Mouse (Mus musculus) adrenal gland, adult 8-10 months (tissue): ENCODE measurements around the gene Tent5b. TPM values are rescaled to one million over a fixed set of nuclear protein-coding genes. Genes with fewer than 3 reads are reported as not detected.

ENCODE experiments used
- DNase-seq: peaks from one replicate; pipeline ENCODE4 v3.0.0; 2022
- total RNA-seq, 4 experiments: library from RNA; stranded (reverse); gene quantifications; 2 replicates each; pipeline ENCODE4 v1.2.4; 2022

Gene Tent5b
- total RNA-seq, result 10 to 100 TPM in 2 of 4 experiments, 1 to 10 TPM in 2; 1.1 to 14.5 (median 6.0) TPM

DNA sequence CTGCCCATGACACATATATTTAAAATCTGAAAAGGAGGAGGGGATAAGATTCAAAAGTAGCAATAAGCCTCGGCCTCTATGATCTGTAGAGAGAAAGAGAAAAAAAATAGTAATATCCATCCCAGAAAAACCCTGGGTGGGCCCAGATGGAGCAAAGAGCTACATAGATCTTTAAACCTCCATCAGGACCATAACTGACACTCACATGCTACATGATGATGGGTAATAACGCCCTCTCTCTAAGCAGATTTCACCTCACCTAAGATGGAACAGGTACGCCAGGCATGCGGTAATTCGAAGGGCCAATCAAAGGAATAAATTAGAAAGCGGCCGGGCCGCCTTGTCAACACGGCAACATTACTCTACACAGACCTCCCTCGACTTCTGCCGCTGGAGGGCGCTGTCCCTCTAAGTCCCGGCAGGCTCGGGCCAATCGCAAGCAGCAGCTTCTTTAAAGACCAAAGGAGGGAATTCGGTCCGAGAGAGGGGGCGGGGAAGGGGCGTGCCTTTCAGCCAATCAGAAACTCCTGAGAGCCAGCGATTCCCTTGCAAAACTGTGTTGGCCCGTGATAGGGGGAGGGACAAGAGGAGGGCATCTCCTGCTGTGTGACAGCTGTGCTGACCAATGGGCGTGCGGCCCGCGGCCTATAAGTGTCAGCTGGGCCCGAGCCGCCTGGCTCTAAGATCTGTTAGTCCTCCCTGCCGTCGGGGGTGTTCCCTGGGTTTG lies at the start of gene Tent5b:
Gene Tent5b, plus strand, starts transcription at position 675 of the 727 bp plus-strand sequence.
- DNase-seq, result peak; percentile 99

DNA sequence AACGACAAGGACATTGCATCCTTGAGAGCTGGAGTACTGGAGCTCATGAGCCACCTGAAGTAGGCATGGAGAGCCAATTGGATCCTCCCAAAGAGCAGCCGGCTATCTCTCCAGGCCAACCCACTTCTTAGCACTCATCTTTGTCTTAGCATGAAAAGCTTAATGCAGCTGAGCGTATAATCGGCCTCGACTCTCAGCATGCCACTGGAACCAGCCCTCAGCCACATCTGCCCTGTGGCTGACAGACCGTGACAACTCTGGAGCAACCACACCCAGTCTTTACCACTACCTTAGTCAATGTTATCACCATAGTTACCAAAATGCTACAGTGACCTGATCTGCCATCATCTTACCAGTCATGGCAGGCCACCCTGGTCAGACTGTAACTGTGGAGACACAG lies 48.4 kb upstream of the Tent5b start:
- no peak for DNase-seq

DNA sequence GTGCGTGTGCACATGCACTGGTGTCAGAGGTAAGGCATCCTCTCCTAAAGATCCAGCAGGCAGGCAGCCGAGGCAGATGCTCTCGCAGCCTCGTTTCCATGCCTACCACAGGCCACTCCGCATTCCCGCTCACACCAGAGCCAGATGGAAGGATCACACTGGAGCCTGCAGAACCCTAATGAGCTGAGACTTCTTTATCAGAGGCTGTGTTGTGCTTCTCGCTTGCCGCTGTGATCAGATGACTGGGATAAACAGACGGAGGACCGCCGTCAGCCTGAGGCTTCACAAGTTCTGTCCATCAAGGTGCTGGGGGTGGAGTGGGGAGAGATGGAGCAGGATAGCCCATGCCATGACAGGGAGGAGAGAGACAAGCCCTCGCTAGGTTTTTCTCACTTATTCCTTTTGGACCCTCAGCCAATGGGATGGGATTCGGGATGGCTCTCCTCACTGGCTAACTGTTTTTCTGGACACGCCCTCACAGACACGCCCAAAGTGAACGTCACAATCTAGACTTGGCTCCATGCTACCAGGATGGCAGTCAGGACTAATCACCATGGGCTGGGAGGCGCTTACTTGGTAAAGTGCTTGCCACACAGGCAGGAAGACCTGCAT lies 47.3 kb upstream of the Tent5b start:
- DNase-seq, result no peak

DNA sequence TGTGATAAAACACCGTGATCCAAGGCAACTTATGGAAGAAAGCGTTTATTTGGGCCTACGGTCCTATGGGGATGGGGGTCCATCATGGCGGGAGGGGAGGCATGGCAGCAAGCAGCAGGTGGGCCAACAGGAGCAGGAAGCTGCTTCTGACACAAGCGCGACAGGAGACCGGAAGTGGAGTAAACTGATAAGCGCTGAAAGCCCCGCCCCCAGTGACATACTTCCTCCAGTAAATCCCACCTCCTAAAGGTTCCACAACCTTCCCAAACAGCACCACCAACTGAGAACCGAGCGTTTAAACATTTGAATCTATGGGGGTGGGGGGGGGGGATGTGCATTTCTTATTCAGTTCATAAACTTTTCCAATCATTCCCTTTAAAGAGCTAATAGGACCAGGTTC lies 44.0 kb upstream of the Tent5b start:
- DNase-seq, result no peak

DNA sequence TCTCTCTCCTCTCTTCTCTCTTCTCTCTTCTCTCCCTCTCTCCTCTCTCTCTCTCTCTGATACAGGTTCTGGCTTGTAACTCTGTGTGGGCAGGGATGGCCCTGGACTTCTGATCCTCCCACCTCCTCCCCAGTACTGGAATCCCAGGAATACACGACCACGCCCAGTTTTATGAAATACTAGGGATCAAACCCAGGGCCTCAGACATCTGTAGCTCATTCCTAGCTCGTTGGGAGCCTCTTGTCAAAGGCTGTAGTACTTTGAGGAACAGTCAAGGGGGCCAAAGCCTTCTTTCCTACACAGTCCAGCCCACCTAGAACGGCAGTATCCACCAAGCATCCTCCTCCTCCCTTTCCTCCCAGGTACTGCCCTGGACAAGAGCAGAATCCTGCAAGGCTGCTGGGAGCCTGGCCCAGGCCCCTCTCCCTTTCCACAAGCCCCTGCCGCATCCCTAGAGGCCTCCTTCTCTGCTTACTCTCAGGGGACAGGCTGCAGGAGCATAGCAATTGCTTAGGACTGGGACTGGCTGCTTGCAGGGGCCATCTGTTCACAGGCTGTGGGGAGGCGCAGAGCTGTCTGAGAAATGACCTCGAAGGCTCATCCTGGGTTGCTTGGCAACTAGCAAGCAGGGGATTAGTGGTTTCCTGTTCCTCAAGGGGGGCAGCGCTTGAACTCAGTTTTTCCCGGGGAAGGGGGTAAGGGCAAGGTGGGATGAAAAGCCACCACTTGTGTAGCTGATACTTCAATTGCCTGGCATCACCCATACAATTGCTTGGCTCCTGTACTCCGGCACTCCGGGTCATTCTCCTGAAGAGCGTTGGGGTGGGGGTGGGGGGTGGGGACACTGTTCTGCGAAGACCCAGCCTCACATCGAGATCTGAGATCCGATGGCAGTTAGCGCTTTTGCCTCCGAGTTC lies 40.2 kb upstream of the Tent5b start:
- DNase-seq, result no peak

DNA sequence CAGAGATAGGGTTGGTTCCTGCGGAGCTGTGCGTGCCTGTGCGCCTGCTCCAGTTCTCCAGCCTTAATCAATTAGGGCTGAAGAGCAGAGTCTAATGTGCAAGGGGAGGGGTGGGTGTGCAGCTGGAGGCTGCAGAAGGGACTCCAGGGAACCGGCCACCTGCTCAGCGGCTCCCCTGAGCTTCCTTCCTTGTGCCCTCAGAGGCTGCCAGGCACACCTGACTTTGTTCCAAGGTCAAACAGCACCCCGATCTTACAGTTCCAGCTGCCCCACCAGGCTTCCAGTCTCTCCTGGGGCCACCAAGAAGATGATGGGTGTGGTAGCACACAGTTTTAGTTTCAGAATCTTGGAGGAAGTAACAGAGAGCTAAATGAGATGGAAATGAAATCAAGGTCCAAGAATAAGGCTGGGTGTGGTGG lies 39.5 kb upstream of the Tent5b start:
- no peak for DNase-seq

DNA sequence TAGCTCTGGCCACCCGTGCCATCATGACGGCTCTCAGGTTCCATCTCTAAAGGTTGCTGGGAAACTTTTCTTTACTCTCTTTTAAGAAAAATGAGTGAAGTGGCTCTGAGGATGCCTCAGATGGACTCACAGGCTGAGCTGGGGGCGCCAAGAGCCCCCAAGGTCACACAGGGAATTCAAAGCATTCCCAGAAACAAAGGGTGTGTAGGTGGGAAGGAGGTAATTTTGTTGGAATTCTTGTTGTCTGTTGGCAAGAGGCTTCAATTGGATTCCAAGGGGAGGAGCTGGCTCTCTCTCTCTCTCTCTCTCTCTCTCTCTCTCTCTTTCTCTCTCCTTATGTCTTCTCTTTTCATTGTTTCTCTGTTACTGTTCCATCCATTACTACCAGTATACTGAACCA lies 37.7 kb upstream of the Tent5b start:
- DNase-seq, result no peak

DNA sequence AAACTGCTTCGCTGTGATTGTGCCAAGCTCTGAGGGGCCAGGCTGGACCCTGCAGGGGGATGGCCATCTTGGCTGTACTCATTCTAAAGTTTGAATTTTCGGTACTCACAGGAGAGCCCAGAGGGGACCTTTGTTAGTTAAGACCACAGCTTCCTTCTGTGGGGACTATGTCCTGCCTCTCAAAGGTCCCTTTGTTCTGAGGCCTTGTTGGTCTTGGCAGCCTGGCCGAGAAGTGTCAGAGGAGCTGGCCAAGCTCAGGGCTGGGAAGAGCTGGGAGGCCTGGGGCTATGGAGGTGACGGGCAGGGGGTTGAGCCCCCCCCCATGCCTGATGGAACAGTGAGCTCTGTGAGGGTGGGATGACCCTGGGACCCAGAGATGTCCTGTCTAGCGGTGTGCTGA lies 36.8 kb upstream of the Tent5b start:
- DNase-seq, result no peak

DNA sequence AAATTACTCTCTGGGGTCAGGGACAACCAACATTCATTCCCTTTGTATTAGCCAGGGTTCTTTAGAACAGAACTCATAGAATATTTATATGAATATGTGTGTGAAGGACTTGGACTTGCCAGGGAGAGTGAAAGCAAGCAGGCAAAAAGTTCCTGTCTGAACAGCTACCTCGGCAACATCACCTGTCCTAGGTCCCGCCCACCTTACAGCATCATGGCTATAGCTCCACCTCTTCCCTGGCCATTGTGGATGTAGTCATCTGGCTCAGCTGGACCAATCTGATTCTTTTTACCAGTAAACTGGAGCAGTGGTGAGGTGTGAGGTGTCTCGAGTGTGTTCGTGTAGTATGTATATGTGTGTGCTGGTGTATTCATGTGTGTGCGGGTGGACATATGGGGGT lies 34.2 kb upstream of the Tent5b start:
- no peak for DNase-seq

DNA sequence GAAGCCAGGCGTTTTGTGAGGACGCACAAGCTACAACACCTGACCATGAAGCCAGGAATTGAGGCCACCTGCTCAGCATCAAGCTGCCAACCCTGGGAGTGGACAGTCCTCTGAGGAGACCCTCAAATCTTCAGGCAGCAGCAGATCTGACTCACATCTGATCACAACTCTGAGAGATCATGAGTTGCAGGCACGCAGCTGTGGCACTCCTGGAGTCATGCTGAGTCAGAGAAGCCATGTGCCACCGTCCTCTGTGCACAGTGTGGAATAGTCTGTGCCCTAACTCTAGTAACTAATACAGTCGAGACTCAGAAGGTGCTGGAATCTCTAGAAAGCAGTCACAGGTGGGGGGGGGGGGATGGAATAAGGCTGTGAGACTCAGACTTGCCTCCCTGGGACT lies 32.6 kb upstream of the Tent5b start:
- DNase-seq, result no peak

DNA sequence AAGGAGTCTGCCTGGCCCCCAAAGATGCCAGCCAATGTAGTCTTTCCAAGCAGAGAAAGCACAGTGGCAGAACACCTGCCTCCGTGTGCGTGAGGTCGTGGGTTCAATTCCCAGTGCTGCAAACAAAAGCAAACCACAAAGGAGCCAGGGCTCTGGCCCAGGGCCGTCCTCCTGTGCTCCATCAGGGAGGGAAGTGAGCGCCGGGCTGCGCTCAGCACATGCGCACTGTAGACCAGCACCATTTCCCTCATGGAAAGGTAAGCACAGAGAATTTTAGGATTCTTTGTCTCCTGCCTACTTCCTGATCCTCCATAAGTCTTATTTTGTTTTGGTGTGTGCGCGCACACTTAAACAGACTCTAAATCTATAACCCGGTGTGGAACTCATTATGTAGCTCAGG lies 32.0 kb upstream of the Tent5b start:
- no peak for DNase-seq

DNA sequence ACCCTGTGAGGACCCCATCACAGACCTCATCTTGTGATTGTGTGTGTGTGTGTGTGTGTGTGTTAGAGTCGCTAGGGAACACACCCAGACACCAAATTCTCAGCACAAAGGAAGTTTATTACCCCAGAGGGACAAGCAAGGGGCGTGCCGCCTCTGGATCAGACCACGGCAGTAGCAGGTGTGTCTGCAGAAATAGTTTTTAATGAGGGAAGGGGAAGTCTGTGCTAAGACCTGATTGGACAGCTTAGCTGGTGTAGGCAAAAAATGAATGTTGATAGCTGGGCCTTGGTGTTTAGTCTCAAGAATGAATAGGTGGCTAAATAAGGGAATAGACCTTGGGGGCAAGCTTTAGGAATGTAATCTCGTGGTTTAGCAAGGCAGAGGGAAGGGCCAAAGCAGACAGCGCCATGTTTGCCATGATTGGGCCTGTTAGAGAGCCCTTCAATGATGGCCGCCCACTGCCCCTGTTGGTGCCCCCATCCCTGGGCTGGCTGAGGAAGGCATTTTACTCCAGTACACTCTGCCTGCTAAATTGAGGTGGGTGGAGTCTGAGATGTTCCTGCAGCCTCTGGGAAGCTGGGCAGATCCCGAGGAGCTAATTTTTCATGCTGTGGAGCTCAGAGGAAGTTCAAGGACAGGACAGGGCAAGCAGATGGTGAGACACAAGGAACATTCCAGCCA lies 31.1 kb upstream of the Tent5b start:
- no peak for DNase-seq

DNA sequence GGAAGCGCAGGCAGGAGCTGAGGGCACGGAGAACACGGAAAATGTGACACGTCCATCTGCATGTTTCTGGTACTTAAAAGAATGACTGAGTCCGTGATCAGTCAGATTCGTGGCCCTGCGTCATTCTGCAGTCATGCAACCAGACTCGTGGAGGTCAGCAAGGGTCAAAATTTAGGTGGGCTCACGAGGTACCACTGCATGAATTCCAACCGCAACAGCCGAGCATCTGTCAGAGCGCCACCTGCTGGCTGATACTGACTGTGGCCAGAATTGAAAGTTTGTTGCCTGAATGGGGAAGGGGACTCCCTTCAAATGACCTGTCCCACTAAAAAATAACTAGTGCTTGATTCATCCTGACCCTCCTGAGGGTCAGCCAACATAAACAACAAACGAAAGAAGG lies 30.2 kb upstream of the Tent5b start:
- no peak for DNase-seq

DNA sequence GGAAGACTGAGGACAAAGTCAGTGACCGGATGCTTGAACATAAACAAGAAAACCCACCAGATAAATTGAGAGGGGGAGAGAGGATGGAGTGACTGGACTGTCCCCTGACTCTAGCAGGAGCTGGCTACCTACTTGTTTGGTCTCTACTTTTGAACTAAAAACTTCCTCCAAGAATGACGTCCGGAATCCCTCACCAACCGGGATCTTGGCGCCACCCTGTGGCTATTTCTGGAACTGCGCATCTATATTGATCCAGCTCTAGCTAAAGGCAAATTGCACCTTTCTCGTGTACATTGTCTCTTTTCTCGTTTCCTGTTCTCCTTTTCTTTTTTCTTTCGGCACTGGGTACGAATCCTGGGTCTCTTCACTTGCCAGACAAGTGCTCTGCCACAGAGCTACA lies 28.4 kb upstream of the Tent5b start:
- peak; percentile 59 for DNase-seq

DNA sequence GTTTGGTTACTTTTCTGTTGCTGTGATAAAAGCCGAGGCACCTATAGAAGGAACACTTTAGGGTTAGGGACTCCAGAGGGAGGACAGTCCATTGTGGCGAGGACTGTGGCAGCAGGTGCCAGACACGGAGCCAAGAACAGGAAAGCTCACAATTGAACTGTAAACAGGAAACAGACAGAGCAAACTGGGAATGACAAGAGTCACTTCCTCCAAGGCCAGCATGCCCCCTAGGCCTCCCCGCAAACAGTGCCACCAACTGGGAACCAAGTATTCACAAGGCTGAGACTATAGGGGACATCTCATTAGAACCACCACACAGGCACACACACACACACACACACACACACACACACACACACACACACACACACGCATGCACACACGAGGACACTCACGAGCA lies 27.5 kb upstream of the Tent5b start:
- no peak for DNase-seq

DNA sequence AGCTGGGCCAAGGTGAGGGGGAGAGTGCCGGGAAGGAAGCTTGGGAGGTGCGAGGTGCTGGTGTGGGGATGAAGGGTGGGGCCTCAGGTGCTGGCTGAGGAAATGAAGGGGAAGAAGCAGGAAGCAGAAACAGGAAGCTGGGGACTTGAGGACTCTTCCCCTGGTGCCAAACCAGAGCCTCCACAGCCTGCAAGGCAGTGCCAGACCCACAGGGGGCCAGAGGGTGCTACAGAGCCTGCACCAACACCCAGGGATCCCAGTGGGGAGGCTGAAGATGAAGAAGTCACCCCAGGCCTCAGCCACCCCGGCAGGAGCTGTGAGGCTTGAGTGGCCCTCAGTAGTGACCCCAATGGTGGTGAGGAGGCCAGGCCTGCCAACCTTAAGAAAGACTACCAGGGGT lies 21.9 kb upstream of the Tent5b start:
- DNase-seq, result no peak

DNA sequence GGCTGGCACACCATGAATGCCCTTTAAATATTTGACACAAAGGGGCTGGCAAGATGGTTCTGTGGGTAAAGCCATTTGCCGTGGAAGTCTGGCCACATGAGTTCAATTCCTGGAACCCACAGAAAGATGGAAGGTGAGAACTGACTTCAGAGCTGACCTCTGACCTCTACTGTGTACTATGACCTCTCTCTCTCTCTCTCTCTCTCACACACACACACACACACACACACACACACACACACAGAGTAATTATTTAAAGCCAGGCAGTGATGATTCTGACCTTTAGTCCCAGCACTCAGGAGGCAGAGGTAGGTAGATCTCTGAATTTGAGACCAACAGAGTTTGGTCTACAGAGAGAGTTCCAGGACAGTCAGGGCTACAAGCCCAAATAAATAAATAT lies 19.9 kb upstream of the Tent5b start:
- no peak for DNase-seq

DNA sequence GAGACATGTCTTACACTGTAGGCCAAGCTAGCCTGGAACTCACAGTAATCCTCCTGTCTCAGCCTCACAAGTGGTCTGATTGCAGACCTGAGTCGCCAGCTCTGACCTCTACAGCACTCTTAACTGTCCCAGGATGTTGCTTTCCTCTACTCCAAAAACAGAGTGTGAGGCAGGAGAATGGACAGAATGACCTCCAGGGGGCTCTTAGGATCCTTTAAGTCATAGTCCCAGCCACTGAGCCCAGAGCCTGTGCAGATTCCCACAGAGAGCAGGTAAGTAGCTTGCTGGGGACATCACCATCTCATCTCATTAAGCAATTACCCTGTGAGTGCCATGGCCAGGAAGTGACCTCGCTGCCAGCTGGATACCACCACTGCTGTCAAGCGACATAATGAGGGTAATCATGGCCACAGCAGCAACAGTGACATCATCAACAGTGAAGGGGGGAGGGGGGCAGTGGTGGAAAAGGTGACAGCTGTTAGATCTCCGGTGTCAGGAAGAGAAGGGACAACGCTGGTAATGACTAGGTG lies 19.1 kb upstream of the Tent5b start:
- no peak for DNase-seq

DNA sequence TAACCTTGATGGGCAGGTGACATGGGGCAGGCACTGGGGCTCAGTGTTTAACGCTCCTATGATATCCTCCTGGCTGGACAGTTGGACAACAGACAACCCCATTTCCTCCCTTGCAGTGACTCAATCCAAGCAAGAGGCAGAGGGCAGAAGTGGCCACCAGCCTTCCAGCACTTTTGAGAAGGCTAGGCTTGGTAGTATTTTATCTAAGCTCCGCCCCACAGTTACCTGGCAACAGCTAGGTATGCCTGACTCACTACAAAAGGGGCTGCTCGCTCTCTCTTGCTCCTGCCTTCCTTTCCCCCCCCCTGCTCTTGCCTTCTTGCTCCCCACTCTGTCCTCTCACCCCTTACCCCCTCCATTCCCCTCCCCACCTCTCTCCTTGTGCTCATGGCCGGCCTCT lies 18.6 kb upstream of the Tent5b start:
- no peak for DNase-seq

DNA sequence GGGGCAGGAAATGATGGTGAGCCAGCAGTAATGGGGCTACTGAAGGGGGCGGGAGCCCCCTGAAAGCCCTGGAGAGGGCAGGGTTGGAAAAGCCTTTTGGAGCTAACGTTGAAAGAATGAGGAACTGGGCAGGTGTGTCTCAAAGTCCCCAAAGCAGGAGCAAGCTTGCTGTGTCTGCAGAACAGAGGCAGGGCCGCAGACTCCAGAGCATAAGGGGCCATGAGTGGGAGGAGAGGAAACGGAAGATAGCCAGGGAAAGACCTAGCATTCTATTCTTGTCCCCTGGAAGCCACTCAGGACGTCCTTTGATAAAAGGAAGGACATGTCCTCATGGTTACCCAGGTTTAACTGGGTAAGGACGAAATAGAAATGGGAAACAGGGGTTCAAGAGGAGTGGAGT lies 16.7 kb upstream of the Tent5b start:
- no peak for DNase-seq

DNA sequence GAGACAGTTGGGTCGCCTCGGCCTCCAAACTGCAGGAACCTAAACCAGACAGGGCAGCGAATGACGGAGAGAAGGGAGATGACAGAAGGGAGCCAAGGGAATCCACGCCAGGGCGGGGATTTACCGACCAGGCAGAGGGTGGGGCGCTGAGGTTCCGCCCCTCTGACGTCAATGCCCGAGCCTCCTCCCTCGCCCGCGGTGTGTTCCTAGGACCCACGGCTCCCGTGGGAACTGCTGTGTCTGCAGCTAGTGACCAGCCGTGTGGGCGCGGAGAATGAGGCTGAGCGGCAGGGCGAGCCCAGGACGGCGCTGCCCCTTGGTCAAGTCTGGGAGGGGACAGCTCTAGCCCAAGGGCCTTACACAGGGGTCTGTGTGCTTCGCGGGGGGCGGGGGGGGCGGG lies 11.9 kb upstream of the Tent5b start:
- DNase-seq, result peak; percentile 75

DNA sequence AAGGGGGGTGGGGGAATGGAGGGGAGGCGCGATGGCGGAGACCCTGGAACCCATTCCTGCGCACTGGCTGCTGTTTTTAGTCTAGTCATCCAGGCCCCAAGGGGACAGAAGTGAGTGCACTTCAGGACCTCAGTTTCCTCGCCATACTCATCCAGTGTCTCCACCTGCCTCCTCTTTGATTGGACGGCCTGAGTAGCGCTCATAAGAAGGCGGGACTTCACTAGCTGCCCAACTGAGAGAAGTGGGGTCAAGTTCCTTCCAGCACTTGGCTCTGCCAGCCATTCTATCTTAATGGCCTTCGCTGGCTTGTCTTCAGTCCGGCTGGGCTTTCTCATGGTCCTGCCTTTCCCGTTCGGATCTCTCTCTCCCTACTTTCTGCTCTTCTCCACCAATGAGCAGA lies 10.8 kb upstream of the Tent5b start:
- no peak for DNase-seq
